In the genomic region with DNA sequence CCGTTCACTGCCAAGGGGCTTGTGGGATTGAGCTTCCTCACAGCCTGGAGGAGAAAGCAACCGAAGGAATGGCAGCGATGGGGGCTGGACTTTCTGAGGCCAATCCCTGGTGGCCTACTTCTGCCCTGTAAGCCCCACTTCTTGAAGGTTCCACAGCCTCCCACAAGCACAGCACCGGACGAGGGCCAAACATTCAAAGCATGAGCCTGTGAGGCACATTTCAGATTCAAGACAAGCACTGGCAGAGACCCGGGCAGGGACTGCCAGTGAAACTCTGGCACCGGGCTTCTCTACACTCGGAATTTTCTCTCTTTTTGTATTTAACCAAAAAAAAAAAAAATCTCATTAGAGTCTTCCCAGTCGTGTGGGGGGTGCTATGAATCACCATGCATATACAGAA, we compare ENCODE assay signal across 14 mouse cellular contexts.
A peak's percentile ranks its signal among the peaks of the same experiment; 100 is the strongest.
DNase-seq lines count a peak whose midpoint lies in the region; ATAC-seq lines count a peak whose summit lies in the region.
"Had no signal": no experiment of that assay in that cellular context is flagged by ENCODE, and none has a peak within 500 bp of the region (broad histone marks: within the 10 kb centered on the region; RNA-seq: fewer than 3 reads in every experiment).

No protein-coding gene starts in this region.

- no peak overlapping the region for H3K4me3 ChIP-seq in hindbrain, embryonic 12.5 days
- H3K4me3 ChIP-seq: erythroblast, embryonic 14.5 days; heart, embryonic 12.5 days had no signal

- H3K9ac ChIP-seq in hindbrain, embryonic 12.5 days = no peak overlapping the region
- H3K9ac ChIP-seq: heart, embryonic 12.5 days; hindbrain, embryonic 14.5 days had no signal

- no peaks in the 10 kb centered on the region for H3K9me3 ChIP-seq in hindbrain, embryonic 12.5 days (replicated peaks)

- H3K27ac ChIP-seq in hindbrain, embryonic 12.5 days = no peak overlapping the region
- H3K27ac ChIP-seq: hindbrain, embryonic 14.5 days had no signal

- 87% methylated on average over 9 of the region's 9 CpGs for WGBS in hindbrain, embryonic 12.5 days

- H3K36me3 ChIP-seq in hindbrain, embryonic 12.5 days = no peaks in the 10 kb centered on the region
- H3K36me3 ChIP-seq: G1E; heart, embryonic 12.5 days had no signal

- no peak overlapping the region for H3K4me2 ChIP-seq in hindbrain, embryonic 12.5 days (replicated peaks)
- H3K4me2 ChIP-seq: heart, embryonic 12.5 days; hindbrain, embryonic 14.5 days had no signal

- peak; percentile 5 to 13 for DNase-seq in cerebellum, adult 18-20 months
- DNase-seq in layer of hippocampus, adult 11-12 months (ENCODE audit: low spot score) = peak; percentile 36
- no peak for DNase-seq in layer of hippocampus, postnatal 25 days (ENCODE audit: extremely low spot score in 1 of 2, low spot score in 1 of 2)
- peak; percentile 10 for DNase-seq in left cerebral cortex, adult 11 months (ENCODE audit: low spot score)
- DNase-seq in right cerebral cortex, postnatal 25 days = peak; percentile 21
- DNase-seq in heart, adult 8-10 months (ENCODE audit: low spot score) = no peak
- DNase-seq: lung, postnatal 36 days; thymus, adult 2 months had no signal

- no peaks in the 10 kb centered on the region for H3K27me3 ChIP-seq in hindbrain, embryonic 12.5 days
- H3K27me3 ChIP-seq: heart, embryonic 12.5 days had no signal

- no peak for ATAC-seq in cerebellum, adult (ENCODE audit: insufficient number of reproducible peaks, low FRiP score, low TSS enrichment)
- ATAC-seq in hindbrain, embryonic 12.5 days (ENCODE audit: low FRiP score) = no peak

- peaks cover 5% of the 10 kb centered on the region for H3K4me1 ChIP-seq in hindbrain, embryonic 12.5 days

Comparison
In these comparisons a context has a peak if more than half of its experiments do, and no peak if none do; other contexts are left out.
1. DNase-seq: peak in cerebellum, adult 18-20 months (2 of 2), layer of hippocampus, adult 11-12 months (single experiment), left cerebral cortex, adult 11 months (single experiment) and right cerebral cortex, postnatal 25 days (single experiment); none in layer of hippocampus, postnatal 25 days (0 of 2) and heart, adult 8-10 months (single experiment).